Mouse (Mus musculus) monocyte, adult 2 months (primary cell): ENCODE results near the gene Dnajc19.
A peak's percentile ranks its signal among the peaks of the same experiment; 100 is the strongest.

Source experiments
- DNase-seq, 2 experiments: peaks; one replicate each; pipeline ENCODE4 v3.0.0; 2022; ENCODE audit warnings: low spot score in 2 of 2, low read depth in 1 of 2

Gene Dnajc19

GRCm38 (mm10) chr3:34080900-34081662 is at the start of gene Dnajc19:
TSS of gene Dnajc19 (minus strand) at chr3:34081321.
- DNase-seq: peak; percentile 43 to 73

DNA sequence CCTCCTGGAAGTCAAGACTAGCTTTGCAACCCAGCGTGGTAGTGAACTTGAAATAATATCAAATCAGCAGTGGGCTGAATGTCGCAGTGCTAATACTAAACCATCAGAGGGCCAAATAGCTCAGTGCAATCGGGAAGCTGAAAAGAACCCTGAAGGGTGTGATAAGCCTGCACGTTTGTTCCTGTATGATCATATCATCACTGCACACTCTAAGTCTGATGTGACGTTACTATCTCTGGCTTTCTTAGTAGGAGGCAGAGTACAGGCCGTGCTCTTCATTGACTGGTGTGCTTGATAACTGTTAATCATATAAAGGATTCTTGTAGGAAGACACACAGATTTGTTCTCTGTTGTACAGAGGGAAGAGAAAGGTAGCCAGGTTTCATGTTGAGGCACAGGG is 48.8 kb upstream of the Dnajc19 start:
- DNase-seq: no peak

GRCm38 (mm10) chr3:34121311-34121710 is 40.2 kb upstream of the Dnajc19 start:
- DNase-seq: no peak

- DNase-seq: no peak
Observed at GRCm38 (mm10) chr3:34120791-34121190, 39.7 kb upstream of the Dnajc19 start.

GRCm38 (mm10) chr3:34119869-34120268 is 38.7 kb upstream of the Dnajc19 start:
- no peak for DNase-seq

DNA sequence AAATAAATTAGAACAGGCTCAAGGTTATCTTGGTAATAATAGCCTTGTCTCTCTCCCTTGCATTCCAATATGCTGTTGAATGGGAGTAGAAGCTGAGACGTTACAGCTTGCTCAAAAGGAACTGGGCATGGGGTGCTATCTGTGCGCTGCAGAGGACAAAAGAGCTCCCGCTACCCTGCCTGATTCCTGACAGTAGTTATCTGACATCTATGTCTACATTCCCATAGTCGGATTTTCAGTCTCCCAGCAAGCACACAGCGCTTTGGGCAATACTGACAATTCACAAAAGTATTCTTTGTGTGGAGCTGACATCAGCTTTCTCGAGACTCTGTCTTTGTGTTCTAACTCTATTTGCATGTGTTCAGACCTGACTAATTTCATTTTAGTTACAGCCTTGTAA is 34.7 kb upstream of the Dnajc19 start:
- no peak for DNase-seq

GRCm38 (mm10) chr3:34111941-34112685 is 31.0 kb upstream of the Dnajc19 start:
- DNase-seq: no peak

DNA sequence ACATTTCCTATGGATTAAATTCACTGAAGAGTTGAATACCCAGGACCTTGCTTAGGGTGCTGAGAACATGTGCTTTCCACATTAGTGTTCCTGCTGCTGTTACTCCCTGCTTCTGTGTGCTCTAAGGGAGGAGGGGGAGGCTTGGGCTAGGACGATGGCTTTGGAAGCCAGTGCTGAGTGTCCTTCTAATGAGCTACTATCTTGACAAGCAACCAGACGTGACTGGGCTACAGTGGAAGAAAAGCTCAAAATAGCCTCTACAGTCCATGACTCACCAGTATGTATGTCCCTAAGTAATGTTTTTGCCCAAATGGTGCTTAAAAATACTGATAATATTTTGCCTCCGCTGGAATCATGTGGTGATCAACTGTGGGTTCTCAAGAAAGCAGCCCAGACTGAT is 26.5 kb upstream of the Dnajc19 start:
- no peak for DNase-seq

DNA sequence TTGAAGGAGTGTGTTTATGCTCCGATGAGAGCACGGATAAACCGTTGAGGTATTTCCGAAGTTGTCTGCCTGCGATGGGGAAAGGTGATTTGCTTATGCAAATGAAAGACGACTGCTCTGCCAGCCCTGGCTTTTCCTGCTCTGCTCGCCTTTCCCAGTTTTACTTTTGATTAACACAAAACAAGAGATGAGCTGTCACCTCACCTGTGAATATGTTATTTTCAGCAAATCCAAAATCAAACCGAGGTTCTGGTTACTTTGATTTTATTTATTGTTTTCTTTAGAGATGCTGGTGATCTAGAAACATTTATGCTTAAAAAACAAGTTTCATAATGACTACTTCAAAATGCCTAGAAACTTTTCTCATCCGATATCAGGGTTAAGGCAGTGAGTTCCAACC is 25.3 kb upstream of the Dnajc19 start:
- no peak for DNase-seq

DNA sequence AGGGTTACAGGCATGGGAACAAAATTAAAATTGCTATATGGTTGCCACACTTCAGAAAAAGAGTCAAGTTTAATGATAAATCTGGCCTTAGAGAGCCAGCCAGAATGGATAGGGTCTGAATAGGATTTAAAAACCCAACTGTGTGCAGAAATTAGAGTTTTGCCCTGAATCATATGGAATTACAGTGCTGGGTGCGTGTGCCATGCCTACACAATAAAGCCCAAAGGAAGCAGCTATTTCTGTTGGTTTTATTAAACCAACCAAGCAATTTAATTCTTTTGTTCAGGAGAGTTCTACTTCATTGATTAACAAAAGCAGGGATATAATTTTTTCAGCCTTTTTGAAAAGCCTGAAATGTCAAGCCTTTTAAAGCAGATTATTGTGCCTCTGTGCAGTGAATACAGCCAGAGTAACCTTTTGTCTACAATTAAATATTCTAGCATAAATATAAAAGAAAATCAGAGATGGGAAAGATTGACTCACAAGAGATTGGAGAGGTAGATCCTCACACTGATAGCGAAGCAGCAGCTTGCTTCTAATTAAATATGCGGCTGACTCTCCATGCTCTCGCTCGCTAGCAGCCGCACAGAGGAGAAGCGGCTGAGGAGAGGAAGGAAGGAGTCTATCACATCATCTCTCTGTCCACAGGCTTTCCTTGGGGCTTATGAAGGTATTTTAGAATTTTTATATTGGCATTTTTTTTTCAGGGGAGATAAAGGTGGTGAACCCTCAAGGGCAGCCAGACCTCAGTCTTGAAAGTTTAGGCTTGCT is 23.0 kb upstream of the Dnajc19 start:
- DNase-seq: no peak

DNA sequence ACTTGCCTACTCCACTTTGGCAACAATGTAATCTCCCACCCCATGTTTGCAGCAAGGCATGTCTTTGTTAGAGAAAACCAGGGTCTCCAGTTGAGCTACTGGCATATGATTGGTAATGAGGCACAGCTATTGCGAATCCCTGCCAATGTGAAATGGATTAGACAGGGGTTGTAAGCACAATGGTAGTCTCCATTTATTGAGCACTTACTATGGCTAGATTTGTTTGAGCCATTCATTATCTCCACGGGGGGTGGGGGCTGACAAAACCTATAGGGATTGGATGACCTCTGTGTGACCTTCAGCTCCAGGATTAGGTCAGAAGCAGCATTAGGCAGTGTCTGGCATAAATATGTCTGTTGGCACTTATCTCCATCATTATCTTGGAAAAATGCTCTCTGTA is 21.8 kb upstream of the Dnajc19 start:
- DNase-seq: no peak

DNA sequence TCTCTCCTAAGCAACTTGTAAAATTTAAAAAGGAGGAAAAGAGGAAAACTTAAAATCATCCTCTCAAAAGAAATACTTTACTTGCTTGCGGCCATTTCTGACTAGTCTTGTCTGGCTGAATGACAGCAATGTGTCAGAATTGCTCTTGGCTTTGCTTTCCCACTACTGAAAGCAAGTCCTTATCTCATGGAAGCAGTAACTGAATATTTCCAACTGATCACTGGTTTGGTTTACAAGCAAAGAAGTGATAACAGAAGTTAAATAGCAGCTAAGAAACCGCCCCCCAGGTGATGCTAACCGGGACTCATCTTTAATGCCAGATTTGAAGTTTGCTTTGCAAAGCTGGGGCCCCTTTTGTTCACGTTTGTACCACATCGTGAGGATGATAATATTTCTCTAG is 2.5 kb upstream of the Dnajc19 start:
- DNase-seq: no peak

GRCm38 (mm10) chr3:34081929-34082328 is 808 bp upstream of the Dnajc19 start:
- DNase-seq: no peak

- DNase-seq: no peak
Observed at GRCm38 (mm10) chr3:34076058-34076759, 4.9 kb downstream of the Dnajc19 start.

DNA sequence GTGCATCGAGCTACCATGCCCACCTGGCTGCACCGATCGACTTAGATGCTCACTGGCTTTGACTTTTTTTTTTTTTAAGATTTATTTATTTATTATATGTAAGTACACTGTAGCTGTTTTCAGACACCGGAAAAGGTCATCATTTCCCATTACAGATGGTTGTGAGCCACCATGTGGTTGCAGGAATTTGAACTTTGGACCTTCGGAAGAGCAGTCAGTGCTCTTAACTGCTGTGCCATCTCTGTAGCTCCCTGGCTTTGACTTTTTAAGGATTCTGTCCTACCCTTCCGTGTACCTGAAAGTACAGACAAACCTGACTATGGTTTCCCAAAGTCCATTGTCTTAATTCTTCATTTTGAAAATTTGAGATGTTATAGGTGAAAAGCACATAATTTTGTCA is 8.4 kb downstream of the Dnajc19 start:
- DNase-seq: no peak

DNA sequence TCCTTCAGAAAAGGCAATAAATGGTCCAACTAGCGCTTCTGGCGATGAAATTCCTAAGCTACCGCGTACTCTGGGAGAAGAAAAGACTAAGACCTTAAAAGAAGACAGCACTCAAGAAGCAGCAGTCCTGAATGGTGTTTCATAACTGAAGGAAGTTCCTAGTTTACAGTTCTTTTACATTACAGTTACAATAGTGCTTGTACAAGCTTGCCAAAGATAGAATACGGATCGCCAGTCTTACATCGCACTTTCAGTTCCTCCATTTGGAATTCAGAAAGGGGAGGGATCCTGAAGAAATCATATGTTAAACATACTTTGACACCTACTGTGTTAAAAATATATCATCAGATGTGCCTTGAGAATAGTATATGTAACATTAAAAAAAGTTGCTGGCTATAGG is 12.2 kb downstream of the Dnajc19 start:
- DNase-seq: peak in 1 of 2 experiments; percentile 1

DNA sequence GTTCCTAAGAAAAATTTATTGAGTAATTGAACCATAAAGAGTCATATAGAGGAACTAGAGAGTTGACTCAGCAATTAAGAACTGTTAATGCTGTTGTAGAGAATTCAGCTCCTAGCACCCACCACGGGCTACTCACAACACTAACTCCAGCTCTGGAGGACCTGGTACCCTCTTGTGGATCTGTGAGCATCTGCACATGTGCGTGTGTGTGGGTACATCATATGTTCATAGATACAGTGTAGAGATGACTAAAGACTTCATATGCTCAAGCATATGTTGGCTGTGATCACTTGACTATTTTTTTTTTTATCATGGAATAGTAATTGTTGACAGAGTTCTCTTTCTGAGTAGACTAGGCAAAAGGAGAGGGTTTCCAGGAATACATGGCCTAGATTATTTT is 18.8 kb downstream of the Dnajc19 start:
- no peak for DNase-seq

GRCm38 (mm10) chr3:34041990-34042389 is 39.1 kb downstream of the Dnajc19 start:
- no peak for DNase-seq

- no peak for DNase-seq
Observed at GRCm38 (mm10) chr3:34035706-34036105, 45.4 kb downstream of the Dnajc19 start.

DNA sequence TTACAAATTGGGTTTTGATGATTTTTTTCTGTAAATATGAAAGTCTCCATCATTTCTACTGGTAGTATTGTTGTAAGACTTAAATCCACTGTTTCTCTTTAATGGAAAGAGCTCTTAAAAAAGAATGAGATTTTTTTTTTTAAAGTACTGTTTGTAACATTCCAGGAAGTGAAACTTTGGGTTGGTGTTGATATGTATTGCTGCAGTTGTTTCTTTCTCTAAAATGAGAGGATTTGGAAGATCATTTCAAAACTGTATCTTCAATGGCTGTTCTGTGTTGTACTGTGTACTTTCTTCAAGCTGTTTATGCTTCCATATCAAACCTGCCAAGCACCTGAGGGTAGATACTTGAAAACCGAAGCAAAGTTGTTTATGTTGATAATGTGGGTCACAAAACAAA is 46.3 kb downstream of the Dnajc19 start:
- DNase-seq: no peak

DNA sequence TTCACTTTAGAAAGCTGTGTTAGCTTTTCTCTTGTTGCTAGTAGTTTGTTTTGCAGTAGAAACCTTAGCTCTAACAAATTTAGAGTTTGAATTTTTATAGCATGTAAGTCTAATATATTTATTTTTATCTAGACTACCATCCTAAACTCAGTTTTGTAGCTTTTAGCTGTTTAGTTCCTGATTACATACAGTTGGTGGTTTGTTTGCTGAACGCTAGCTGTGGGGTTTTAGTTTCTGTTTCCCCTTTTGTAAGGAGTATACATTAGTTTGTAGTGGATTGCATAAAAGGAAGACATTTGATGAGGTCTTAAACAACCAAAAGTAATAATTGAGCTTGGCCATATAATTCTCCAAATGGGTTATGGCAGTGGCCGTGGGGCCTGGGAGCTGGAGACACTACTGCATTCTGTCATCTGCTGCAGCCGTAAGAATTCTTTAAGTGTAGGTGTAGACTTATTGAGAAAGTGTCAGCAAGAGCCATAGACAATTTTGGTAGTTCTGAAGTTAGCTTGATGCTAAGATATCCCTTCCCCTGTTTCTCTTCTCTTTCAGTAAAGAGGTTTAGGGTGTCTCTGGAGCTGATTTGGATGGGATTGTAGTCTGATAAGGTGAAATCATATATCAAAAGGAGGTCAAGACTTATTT is 47.3 kb downstream of the Dnajc19 start:
- peak in 1 of 2 experiments; percentile 1 for DNase-seq
